Mouse (Mus musculus) testis, adult 2 months (tissue): Measurements from ENCODE around the gene Slc12a8.

Experiments used
- CTCF ChIP-seq: fragments of 200-500 bp; IDR thresholded peaks from 2 replicates; pipeline ENCODE4 v1.5.1; 2012; ENCODE audit warnings: low read depth, mild to moderate bottlenecking, inconsistent platforms, low read length, moderate library complexity; ENCODE audit not compliant: control insufficient read depth, insufficient read depth, insufficient replicate concordance
- POLR2A ChIP-seq: fragments of 200-500 bp; IDR thresholded peaks from 2 replicates; pipeline ENCODE4 v1.6.1; 2012; ENCODE audit warnings: low read depth, mild to moderate bottlenecking, inconsistent platforms, low read length, moderate library complexity; ENCODE audit not compliant: control insufficient read depth

- TF ChIP-seq POLR2A (no peak), CTCF (no peak)
These were observed 44.3 kb downstream of the Slc12a8 start for GRCm38 (mm10) chr16:33561308-33562009.
